Mouse (Mus musculus) spleen, adult 2 months (tissue): ENCODE measurements around the gene Zfp213. TPM values are rescaled to one million over a fixed set of nuclear protein-coding genes. Genes with fewer than 3 reads are reported as not detected.

Source experiments
- DNase-seq, 2 experiments: peaks; one replicate each; pipeline versions ENCODE4 v3.0.0 to v3.0.0-alpha.2; 2012 to 2021; ENCODE audit warnings: low spot score in 2 of 2, low read depth in 1 of 2
- H3K27ac ChIP-seq: fragments of 200-500 bp; 2 replicates; pipeline ENCODE4 v1.5.1; 2012; ENCODE audit warnings: low read length, inconsistent platforms; ENCODE audit not compliant: insufficient read depth
- H3K27me3 ChIP-seq: fragments of 200-500 bp; 2 replicates; pipeline ENCODE4 v1.6.1; 2012; ENCODE audit warnings: mild to moderate bottlenecking, moderate library complexity, low read length, inconsistent platforms; ENCODE audit not compliant: control insufficient read depth, insufficient read depth
- H3K36me3 ChIP-seq: fragments of 200-500 bp; 2 replicates; pipeline ENCODE4 v1.6.1; 2012; ENCODE audit warnings: mild to moderate bottlenecking, low read length, inconsistent platforms; ENCODE audit not compliant: control insufficient read depth, insufficient read depth
- H3K4me1 ChIP-seq: fragments of 200-500 bp; 2 replicates; pipeline ENCODE4 v1.6.1; 2011; ENCODE audit warnings: inconsistent platforms; ENCODE audit not compliant: control insufficient read depth, insufficient read depth, insufficient read length
- H3K4me3 ChIP-seq: fragments of 200-500 bp; 2 replicates; pipeline ENCODE4 v1.5.1; 2011; ENCODE audit warnings: mild to moderate bottlenecking, inconsistent platforms; ENCODE audit not compliant: insufficient read depth, insufficient read length; ENCODE audit errors: extremely low read depth
- CTCF ChIP-seq: fragments of 200-500 bp; IDR thresholded peaks from 2 replicates; pipeline ENCODE4 v1.5.1; 2011; ENCODE audit warnings: mild to moderate bottlenecking, inconsistent platforms; ENCODE audit not compliant: insufficient read depth, insufficient read length, insufficient replicate concordance; ENCODE audit errors: extremely low read depth
- POLR2A ChIP-seq: fragments of 200-500 bp; IDR thresholded peaks from 2 replicates; pipeline ENCODE4 v1.6.1; 2011; ENCODE audit warnings: low read depth, low read length, inconsistent platforms
- WGBS: fragments of 180-500 bp; shearing (Covaris S2); methylation state at CpG from one replicate; pipeline ENCODE4 v1.1.7; 2018; 5-methylcytosine and 5-hydroxymethylcytosine counted together
- polyA plus RNA-seq: library from polyadenylated mRNA; depleted of rRNA; stranded (reverse); fragments of >200 nt; gene quantifications from 2 replicates; pipeline ENCODE4 v1.2.3, GENCODE M21; 2012

Zfp213 gene
- polyA plus RNA-seq, 1 experiment: 11.8 TPM

DNA sequence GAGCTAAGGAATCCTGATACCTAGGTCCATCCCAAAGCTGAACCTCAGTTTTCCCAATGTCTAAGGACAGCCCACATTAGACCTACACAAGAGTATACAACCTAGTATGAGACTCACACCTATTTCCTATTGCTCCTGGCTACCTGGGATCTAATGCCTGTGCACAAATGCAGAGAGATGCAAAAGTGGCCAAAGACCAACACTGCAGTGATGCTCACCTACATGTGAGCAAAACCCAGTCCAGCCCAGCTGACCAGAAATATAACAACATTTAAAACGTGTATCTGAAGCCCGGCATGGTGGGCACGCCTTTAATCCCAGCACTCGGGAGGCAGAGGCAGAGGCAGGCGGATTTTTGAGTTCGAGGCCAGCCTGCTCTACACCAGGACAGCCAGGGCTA is 18.2 kb downstream of the Zfp213 start:
- Histone ChIP-seq H3K36me3 (no peaks in the 10 kb centered on the region), H3K27me3 (peaks cover 2% of the 10 kb centered on the region; the same call in 1 of the 2 replicates), H3K27ac (no peak overlapping the region), H3K4me3 (no peak overlapping the region), H3K4me1 (no peaks in the 10 kb centered on the region)
- DNase-seq: no peak
- 50% methylated on average over 6 of the region's 6 CpGs for WGBS
- TF ChIP-seq CTCF (no peak), POLR2A (no peak)

DNA sequence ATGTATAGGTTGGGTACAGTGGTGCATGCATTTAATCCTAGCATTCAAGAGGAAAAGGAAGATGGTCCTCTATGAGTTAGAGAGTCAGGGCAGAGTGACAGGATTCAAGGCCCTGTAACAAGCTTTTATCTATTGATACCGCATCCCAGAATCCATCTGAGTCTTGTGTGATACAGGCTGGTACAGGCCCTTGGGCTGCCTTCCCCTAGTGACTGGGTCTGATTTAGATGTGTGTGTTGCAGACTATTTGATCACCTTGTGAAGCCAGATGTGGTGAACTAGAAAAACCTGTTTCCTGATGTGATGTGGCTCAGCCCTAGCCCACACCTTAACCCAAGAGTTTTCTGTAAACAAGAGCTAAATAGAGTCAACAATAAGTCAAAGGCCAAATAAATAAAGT is 19.3 kb downstream of the Zfp213 start:
- no peak overlapping the region for H3K27ac ChIP-seq
- no peak overlapping the region for H3K4me3 ChIP-seq
- no peak for TF ChIP-seq POLR2A
- TF ChIP-seq CTCF: no peak
- no peak for DNase-seq
- WGBS: 97% methylated on average over 1 of the region's 1 CpGs
- peaks cover 2% of the 10 kb centered on the region; the same call in 1 of the 2 replicates for H3K27me3 ChIP-seq
- no peaks in the 10 kb centered on the region for H3K36me3 ChIP-seq
- no peaks in the 10 kb centered on the region for H3K4me1 ChIP-seq

DNA sequence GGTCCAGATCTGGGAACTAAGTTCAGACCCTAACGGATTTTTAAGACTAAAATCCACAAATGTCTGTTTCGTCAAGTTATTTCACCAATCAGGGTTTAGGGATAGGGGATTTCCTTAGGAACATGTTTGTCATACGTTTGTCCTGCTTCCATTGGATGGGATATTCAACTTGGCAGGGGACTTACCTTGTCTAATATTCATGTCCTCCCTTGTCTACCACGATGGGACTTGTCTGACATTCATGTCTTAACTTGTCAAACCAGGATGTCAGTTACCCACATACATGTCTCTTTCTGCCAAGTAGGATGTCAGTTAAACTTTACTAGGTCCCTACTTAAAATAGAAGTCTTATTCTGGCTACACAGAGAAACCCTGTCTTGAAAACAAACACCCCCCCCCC is 20.1 kb downstream of the Zfp213 start:
- Histone ChIP-seq H3K4me1 (no peaks in the 10 kb centered on the region), H3K27me3 (peaks cover 2% of the 10 kb centered on the region), H3K27ac (no peak overlapping the region), H3K36me3 (no peaks in the 10 kb centered on the region), H3K4me3 (no peak overlapping the region)
- WGBS: 69% methylated on average over 4 of the region's 4 CpGs
- TF ChIP-seq CTCF (no peak), POLR2A (no peak)
- no peak for DNase-seq

DNA sequence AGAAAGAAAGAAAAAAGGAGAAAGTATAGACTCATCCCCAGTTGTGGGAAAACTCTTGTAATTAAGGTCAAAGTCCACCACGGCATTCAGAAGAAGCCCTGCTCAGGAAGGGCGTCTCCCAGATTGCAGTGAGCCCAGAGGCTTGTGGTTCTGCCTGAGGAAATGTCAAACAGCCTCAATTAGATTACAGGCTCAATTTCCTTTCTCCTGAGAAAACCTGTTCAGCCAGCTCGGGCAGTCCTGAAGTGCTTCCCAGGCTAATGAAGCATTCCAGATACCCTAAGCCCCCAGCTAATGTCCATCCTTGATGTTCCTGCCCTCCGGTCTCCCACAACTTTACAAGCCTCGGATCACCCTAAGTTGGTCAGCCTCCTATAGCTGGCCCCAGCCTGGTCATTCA is 20.7 kb downstream of the Zfp213 start:
- 43% methylated on average over 5 of the region's 5 CpGs for WGBS
- Histone ChIP-seq H3K27me3 (peaks cover 7% of the 10 kb centered on the region), H3K4me3 (no peak overlapping the region), H3K4me1 (no peaks in the 10 kb centered on the region), H3K36me3 (no peaks in the 10 kb centered on the region), H3K27ac (no peak overlapping the region)
- TF ChIP-seq CTCF: no peak
- no peak for TF ChIP-seq POLR2A
- DNase-seq: no peak

DNA sequence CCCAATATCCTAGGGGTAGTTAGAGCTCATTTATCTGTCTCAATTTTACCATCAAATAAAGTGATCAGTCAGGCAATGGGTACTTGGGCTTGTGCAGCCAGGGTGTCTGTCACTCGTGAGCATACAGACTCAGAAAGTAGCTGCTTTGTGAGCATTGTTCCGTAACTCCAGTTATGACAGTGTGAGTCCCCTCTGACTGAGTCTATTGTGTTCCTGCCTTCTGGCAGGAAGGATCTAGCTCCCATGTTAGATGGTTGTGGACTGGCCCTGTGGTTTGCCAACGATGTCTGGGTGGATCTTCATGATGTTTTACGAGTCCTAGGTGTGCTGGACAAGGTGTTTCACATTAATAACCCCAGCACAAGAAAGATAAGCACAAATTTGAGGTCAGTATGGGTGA is 21.2 kb downstream of the Zfp213 start:
- peaks cover 1% of the 10 kb centered on the region; the same call in 1 of the 2 replicates for H3K4me1 ChIP-seq
- H3K27ac ChIP-seq: no peak overlapping the region
- H3K36me3 ChIP-seq: no peaks in the 10 kb centered on the region
- DNase-seq: no peak
- TF ChIP-seq CTCF (no peak), POLR2A (no peak)
- H3K27me3 ChIP-seq: peaks cover 8% of the 10 kb centered on the region
- 47% methylated on average over 4 of the region's 4 CpGs for WGBS
- no peak overlapping the region for H3K4me3 ChIP-seq

DNA sequence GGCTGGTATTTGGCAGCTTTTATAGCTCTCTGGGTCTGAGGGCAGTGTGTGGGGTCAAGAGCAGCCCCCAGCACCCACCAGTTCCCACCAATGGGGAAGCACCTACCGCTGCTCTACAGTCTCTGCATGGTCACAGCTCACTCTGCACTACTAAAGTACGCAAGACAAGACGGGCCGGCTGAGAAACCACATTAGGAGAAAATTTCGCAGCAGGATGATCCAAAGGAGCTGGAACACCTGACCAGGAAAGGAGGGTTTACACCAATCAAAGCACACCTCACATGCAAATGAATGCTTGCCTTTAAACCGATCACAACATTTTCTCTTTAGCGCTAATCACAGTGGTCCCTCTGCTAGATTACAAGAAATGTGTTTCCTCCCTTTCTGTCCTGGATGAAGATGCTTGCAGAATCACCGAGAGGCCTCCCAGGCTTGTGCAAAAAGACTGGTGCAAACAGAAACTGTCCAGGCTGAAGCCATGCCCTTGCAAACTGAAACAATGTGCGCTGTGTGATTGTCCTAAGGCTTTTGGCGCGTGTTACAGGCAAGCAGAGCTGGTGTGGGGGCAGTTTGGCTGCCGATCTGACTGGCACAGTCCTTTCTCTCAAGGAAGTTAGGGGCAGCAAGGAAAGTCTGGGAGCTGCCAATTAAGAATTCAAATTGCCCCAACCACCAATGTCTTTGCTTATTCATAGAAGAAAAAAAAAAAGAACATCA is 21.9 kb downstream of the Zfp213 start:
- no peaks in the 10 kb centered on the region for H3K36me3 ChIP-seq
- no peak overlapping the region for H3K27ac ChIP-seq
- WGBS: 40% methylated on average over 12 of the region's 12 CpGs
- H3K27me3 ChIP-seq: peaks cover 12% of the 10 kb centered on the region
- DNase-seq: no peak
- no peak overlapping the region for H3K4me3 ChIP-seq
- TF ChIP-seq POLR2A (no peak), CTCF (no peak)
- H3K4me1 ChIP-seq: peaks cover 3% of the 10 kb centered on the region; the same call in 1 of the 2 replicates

DNA sequence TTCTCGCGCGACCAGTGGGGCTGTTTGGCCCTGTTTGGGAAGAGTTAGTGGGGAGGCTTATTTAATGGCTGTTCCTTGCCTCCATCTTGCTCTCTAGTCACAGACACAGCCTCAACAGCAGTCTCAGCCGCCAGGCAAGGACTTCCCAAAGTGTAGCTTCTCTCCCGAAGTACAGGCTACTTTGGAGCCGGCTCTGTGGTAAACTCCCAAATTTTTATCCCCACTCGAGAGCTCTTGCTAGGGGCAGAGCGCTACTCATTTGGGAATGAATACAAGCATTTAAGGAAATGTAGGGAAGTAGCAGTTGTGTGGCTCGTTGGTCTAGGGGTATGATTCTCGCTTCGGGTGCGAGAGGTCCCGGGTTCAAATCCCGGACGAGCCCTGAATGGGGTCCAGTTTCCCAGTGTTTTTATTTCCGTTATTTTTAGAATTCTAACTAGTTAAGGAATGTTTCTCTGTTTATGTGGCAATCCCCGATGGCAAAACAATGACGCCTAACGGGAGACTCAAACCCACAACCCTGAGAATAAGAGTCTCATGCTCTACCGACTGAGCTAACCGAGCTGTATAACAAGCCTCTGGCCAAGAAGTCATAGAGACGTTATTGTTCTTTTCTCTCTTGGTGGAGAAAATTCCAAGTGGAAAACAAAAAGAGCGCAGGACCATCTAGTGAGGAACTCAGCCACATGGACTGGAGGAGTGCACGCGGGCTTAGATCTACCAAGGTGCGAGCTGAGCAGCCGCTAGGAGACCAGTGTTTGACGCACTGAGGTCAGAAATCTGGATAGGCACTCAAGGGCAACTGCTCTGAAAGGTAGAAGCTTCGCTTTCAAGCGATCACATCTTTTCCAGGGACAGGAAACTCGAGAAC is 23.2 kb downstream of the Zfp213 start:
- 69% methylated on average over 31 of the region's 31 CpGs for WGBS
- H3K27ac ChIP-seq: no peak overlapping the region
- H3K27me3 ChIP-seq: peaks cover 12% of the 10 kb centered on the region
- DNase-seq: no peak
- no peak overlapping the region for H3K4me3 ChIP-seq
- no peaks in the 10 kb centered on the region for H3K36me3 ChIP-seq
- no peak for TF ChIP-seq CTCF
- TF ChIP-seq POLR2A: no peak
- H3K4me1 ChIP-seq: peaks cover 3% of the 10 kb centered on the region; the same call in 1 of the 2 replicates
